Mouse (Mus musculus) cerebellum, adult 11-12 months (tissue): ENCODE measurements around the gene Trim17.
"Not testable (repeated sequence)": the region's sequence is repeated elsewhere in the genome, so short reads cannot be mapped to it uniquely, and the experiment has no call there.

Experiments used
- DNase-seq: peaks from one replicate; pipeline ENCODE4 v3.0.0; 2022

The Trim17 gene

DNA sequence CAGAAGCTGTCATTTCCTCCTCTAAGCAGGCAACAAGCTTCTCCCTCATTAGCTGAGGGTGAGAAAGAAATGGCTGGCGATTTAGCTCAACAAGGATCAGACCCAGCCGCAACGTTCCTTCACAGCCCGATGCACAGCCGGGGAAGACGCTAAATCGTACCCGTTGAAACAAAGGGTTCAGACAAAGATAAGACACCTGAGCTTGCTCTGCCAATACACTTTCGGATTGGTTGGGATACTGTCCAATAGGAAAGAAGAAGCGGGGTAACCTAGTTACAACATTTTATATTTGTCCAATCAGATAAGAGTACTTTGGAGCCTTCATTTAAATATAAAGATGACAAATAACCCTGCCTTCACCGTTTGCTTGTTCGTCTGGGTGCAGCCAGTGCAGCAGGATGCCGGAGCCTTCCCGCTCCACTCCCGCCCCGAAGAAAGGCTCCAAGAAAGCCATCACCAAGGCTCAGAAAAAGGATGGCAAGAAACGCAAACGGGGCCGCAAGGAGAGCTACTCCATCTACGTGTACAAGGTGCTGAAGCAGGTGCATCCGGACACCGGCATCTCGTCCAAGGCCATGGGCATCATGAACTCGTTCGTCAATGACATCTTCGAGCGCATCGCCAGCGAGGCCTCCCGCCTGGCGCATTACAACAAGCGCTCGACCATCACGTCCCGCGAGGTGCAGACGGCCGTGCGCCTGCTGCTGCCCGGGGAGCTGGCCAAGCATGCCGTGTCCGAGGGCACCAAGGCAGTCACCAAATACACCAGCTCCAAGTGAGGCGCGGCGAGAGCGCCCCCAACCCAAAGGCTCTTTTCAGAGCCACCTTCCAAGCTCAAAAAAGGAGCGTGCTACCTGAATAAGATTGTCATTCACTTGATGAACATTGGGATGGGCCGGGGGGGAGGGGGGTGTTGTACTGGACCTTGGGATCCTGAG, 5.7 kb upstream of the Trim17 start, which contains the start of gene Hist3h2ba:
TSS of gene Hist3h2ba (plus strand) at position 379 of the 938 bp plus-strand sequence.
- peak; percentile 89 for DNase-seq

DNA sequence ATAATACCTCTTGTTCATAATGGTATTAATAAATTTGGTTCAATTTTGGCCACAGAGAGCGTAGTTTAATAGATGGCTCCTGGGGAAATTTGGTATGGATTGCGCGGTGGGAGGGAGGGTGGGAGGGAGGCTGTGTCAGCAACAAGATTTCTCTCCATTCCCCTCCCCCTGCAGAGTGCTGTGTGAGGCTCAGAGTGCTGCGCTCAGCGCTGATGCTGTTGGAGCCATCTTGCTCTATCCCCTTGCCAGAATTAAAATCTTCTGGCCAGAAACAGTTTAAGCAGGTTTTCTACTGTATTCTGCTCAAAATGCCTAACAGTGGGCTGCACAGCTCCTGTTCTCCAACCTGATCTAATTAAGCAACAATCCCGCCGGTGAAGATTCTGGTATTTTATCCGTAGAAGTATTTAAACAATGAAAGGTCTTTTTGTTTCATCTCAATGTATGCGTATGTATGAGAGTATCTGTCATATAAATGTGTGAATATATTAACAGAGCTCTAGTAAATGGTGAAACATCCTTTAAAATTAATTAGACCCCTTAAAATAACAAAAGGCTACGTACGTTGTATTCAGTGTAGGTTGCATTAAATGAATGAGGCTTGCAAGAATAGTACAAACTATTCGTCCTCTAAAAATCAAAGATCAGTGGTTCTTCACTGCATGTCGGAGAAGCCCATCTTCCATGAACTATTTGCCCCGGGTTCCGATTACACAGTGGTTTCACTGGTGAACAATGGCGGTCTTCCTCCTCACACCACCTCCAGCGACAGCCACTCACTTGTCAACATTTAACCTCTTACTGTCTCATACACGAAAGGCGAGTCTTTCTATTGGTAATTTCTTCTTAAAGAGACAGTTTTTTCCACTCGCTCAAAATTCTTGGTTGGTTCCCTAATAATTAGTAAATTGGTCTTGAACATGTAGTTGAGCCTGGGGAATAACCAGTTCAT, 4.7 kb upstream of the Trim17 start:
- peak; percentile 82 for DNase-seq

GRCm38 (mm10) chr11:58951210-58951609, 3.3 kb upstream of the Trim17 start:
- DNase-seq = no peak

DNA sequence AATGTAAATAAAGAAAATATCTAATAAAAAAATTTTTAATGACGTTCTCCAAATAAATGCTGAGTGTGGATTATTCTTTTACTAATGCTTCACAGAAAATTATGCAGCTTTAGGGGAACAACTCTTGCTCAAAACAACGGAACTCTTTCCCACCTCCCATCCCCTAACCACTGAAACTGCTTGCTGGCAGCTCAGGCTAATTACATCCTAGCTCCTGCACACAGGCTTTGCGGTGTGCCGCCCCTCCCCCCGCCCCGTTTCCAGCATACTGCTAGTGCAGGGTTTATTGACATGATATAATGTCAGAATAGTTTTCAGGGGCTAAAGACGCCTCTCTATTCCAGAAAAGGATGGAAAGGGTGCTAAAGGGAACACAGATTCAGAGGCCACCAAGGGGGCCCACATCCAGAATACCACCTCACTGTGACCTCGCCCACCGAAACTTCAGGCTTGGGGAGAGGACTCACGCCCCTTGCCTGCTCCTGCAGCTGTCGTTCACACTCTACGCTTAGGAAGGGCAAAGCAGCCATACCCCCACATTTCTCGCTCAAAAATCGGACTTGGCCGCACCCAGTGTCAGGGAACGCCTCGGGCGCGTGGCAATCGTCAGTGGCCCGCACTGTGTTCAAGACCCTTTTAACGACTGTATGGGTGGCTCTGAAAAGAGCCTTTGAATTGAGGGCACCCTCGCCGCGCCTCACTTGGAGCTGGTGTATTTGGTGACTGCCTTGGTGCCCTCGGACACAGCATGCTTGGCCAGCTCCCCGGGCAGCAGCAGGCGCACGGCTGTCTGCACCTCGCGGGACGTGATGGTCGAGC, 925 bp upstream of the Trim17 start:
- no peak for DNase-seq

GRCm38 (mm10) chr11:58954170-58954419, 390 bp upstream of the Trim17 start:
- not testable (repeated sequence) for DNase-seq

GRCm38 (mm10) chr11:58955143-58955867, 820 bp downstream of the Trim17 start:
- no peak for DNase-seq

- DNase-seq = no peak
Measured at GRCm38 (mm10) chr11:58955868-58956257, 1.4 kb downstream of the Trim17 start.

DNA sequence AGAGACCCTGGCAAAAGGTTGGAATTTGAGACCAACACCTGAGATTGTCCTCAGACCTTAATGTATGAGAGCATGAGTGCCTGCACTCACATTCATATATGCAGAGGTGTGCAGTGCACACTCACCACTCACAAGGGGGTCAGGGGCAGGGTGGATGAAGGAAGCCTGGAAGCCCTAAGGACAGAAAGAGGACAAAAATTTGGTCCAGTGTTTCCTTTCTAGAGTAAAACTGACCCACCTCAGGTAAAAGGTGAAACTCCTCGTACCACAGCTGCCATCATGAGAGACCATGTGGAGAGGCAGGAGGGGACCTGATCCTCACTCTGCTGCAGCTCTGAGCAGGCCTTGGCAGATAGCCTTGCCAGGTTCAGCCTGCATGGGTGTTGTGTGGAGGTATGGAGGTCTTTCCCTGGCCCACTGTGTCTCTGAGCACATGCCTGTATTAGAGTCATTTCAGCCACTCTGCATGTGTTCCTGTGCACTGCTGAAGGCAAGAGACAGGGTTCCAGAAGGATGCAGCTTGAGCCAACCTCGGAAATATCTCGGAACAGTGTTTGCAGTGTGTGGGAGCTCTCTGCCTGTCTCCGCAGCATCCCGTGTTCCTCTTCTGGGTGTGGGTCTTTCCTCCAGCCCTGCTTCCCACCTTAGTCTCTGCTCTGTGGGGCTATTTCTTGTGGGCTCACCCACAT, 2.9 kb downstream of the Trim17 start:
- peak; percentile 64 for DNase-seq

DNA sequence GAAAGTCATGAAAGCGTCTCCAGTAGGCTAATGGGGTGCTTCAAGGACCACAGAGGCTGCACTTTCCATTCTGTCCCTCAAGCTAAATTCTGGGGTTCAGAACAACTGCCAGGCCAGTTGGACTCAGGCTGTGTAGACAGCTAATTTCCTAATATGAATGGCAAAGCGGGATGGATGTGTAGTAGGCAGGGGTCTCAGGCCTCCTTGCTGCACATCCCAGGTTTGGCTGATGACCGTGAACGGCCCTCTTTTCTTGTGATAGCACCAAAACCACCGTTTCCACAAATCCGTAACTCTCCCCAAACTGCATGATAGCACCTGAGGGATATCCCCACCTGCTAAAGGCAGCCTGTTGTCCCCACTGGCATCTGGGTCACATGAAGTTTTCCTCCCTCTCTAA, 4.1 kb downstream of the Trim17 start:
- no peak for DNase-seq

DNA sequence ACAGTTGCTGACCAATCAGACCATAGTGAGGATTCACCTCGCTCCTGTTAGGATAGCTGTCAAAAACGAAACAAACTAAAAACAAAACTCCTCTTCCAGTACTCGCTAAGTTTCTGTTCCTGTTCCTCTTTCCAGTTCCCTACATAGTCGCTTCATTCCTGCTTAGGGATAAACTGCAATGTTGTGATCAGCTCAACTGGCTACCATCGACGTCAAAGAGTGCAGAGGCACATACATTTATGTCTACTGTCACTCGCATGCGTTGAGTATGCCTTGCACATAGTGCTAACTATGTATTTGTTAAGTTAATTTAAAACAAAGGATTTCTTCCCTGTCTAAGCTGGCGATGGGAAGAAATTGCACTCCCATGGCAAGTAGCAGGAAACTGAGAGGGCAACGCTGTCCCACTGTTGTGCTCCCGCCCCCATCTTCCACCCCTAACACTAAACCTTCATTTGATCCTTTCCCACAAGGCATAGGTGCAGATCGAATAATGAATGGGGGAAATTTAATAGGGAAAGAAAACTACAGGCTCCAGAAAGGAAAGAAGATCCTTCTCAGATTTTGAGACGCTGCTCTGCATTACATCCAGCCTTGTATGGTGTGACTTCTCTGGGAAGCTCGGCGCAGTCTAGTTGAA, 4.8 kb downstream of the Trim17 start:
- DNase-seq = no peak

GRCm38 (mm10) chr11:58959921-58960465, 5.5 kb downstream of the Trim17 start:
- DNase-seq = peak; percentile 94

- peak; percentile 61 for DNase-seq
Measured at GRCm38 (mm10) chr11:58961364-58962177, 7.1 kb downstream of the Trim17 start.

DNA sequence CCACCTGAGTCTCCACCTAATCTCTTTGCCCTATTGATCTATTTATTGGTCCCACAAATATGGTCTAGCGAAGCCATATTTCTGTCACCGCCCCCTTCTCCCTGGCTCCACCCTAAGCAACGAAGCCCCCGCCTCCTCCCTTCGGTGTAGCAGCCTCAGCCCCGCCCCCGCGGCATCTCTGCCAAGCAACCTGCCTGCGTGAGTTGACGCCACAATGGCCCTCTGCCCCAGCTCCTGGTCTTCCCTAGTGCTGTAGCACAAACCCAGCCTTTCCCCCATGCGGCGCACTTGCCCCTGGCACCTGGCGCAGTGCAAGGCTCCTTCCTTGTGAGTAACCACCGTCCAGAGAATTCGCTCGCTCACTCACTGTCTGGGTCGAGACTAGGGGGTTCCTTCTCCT, 9.1 kb downstream of the Trim17 start:
- DNase-seq = no peak

GRCm38 (mm10) chr11:58964216-58964615, 9.7 kb downstream of the Trim17 start:
- no peak for DNase-seq

GRCm38 (mm10) chr11:58965001-58965760, 10.7 kb downstream of the Trim17 start:
- DNase-seq = peak; percentile 19

DNA sequence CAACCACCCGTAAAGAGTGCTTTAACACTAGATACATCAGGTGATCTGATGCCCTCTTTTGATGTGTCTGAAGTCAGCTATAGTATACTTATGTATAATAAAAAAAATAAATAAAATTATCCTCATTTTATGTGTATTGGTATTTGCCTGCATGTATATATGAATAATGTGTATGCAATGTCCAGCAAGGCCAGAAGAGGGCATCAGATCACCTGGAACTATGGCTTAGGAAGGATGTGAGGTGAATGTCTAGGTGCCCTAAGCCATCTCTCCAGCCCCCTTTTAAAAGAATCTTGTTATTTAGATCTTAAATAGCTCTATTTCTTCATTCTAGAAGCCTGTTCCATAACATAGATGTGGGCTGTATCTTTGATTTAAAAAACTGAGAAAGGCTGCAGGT, 12.9 kb downstream of the Trim17 start:
- no peak for DNase-seq

DNA sequence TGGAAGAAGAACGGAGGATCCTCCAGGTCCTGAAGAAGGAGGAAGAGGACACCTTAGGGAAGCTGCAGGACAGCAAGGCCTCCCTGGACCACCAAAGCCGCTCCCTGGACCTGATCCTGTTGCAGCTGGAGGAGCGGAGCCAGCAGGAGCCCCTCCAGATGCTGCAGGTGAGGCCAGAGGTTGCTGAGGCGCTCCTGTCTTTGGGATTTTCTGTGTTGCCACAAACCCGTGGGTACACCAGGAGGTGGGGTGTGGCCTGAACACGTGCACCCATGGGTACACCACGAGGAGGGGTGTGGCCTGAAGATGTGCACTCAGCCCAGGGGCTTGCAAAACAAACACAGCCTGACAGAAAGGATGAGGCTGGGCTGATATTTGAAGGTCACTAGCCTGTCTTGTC, 14.1 kb downstream of the Trim17 start:
- peak; percentile 18 for DNase-seq

DNA sequence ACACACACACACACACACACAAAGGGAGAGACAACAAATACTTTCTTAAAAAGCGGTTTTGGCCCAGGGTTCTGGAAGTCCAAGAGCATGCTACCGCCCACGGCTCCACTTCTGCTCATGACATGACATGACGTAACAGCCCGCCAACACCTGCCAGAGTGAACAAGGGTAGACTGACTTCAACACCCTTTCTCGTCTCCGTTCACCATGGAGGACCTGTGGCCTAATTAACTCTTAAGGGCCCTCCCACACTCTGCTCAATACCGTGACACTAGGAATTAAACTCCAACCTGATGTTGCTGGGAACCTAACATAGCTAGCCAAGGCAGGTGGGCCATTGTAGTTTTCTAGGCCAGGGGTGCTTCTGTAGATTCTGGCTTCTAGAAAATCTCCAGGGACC, 14.5 kb downstream of the Trim17 start:
- DNase-seq = no peak

DNA sequence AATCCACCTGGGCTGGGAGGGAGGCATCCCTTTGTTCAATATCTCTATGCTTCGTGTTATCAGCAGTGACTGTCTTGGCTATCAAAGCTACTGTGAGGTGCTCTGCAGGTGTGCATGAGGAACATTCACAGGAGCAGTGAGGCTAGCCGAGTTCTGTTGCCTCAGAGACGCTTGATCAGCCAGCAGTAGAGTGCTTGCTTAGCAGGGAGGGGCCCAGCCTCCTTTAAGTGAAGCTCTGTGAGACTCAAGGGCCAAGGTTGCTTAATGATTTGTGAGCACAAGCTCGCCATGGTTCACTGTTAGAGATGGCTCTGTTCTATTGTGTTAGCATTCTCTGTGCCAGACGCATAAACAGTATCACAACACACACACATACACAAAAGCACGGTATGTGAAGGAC, 15.2 kb downstream of the Trim17 start:
- no peak for DNase-seq
